Mouse (Mus musculus) left cerebral cortex, postnatal 4 days (tissue): ENCODE results near the gene Rnf225. TPM values are rescaled to one million over a fixed set of nuclear protein-coding genes. Genes with fewer than 3 reads are reported as not detected.

Experiments used
- DNase-seq: peaks from one replicate; pipeline ENCODE4 v3.0.0-alpha.2; 2022
- intact Hi-C: fragments of 180-260 bp; cut with DNase I; formaldehyde crosslinking; loops from one replicate; pipeline ENCODE4 v1.15.1; 2025
- total RNA-seq, 2 experiments: library from RNA; stranded (reverse); gene quantifications; 2 replicates each; pipeline ENCODE4 v1.2.3; 2021

Gene Rnf225
- total RNA-seq, 2 experiments from 2014 or later, result 1.2 to 1.6 TPM

DNA sequence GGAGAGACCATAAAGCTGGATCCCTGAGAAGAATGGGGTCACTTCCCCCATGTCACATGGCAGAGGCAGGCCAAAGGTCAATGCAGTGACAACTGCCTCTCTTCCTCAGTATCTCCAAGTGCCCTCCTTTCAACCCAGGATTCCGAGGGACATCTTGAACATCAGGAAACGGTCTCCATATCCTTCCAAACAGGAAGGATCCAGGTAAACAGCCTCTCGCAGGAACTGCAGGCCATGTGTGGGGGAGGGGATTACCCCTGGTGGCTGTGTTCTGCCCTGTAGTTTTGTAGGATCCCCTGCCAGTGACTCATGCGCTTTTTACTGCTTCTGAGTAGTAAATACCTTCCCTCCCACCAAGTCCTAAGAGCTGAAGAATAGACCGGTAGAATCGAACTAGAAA, 52.6 kb downstream of the Rnf225 start:
- no peak for DNase-seq
- intact Hi-C loops, result no loop called here

DNA sequence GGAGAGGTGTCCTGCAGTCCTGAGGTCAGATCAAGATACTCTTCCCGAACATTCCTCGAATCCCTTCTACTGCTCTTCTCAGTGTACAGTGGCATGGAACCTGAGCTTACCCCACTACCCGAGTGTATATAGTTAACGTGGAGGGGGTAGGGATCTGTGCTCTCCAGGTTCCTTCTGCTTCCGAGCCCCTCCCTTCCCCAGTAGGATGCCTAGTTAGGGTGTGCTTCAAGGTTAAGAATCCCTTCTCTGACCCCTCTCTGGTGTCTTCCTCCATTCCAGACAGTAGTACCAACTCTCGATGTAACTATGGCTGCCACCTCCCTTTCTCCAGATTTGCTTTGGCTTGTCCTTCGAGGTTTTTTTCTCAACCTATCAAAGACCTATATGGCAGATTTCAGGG, 53.1 kb downstream of the Rnf225 start:
- DNase-seq, result no peak
- intact Hi-C loops, result no loop called here

Other genes with a start within 250 kb of the Rnf225 start
- gene Vmn2r55, start 242.4 kb upstream of the Rnf225 start, total RNA-seq, result not detected
- gene Vmn2r56, start 192.4 kb upstream of the Rnf225 start, total RNA-seq, result under 1 TPM in 1 of 2 experiments, not detected in 1; 0.06 TPM
- 10 to 100 TPM; 28.0 to 32.9 TPM for gene Zscan18, start 123.8 kb upstream of the Rnf225 start, total RNA-seq
- gene Zfp329, start 108.6 kb upstream of the Rnf225 start, total RNA-seq, result 10 to 100 TPM; 25.9 to 26.3 TPM
- 10 to 100 TPM; 20.7 to 22.7 TPM for gene Zfp110, start 92.7 kb upstream of the Rnf225 start, total RNA-seq
- 10 to 100 TPM in 1 of 2 experiments, 1 to 10 TPM in 1; 9.9 to 10.2 TPM for gene Zfp128, start 46.2 kb upstream of the Rnf225 start, total RNA-seq
- 10 to 100 TPM; 13.1 to 13.7 TPM for gene Zscan22, start 29.6 kb upstream of the Rnf225 start, total RNA-seq
- 100 to 1,000 TPM; 784 to 787 TPM for gene Rps5, start 5.1 kb upstream of the Rnf225 start, total RNA-seq
- gene Zfp324, start 38.4 kb downstream of the Rnf225 start, total RNA-seq, result 10 to 100 TPM; 17.5 to 17.8 TPM
- gene Zfp446, start 50.4 kb downstream of the Rnf225 start, total RNA-seq, result 1 to 10 TPM; 8.6 to 9.0 TPM
- under 1 TPM; 0.32 to 0.36 TPM for gene Slc27a5, start 70.8 kb downstream of the Rnf225 start, total RNA-seq
- 100 to 1,000 TPM; 412 to 415 TPM for gene Trim28, start 71.7 kb downstream of the Rnf225 start, total RNA-seq
- 10 to 100 TPM; 35.1 to 36.6 TPM for gene Zbtb45, start 82.6 kb downstream of the Rnf225 start, total RNA-seq
- gene Chmp2a, start 107.4 kb downstream of the Rnf225 start, total RNA-seq, result 100 to 1,000 TPM; 120 to 122 TPM
- 100 to 1,000 TPM; 198 to 213 TPM for gene Ube2m, start 110.9 kb downstream of the Rnf225 start, total RNA-seq
- 10 to 100 TPM; 13.7 to 17.3 TPM for gene Mzf1, start 127.3 kb downstream of the Rnf225 start, total RNA-seq
- under 1 TPM; 0.06 to 0.08 TPM for gene Vmn1r85, start 167.8 kb downstream of the Rnf225 start, total RNA-seq
- gene Vmn1r86, start 192.5 kb downstream of the Rnf225 start, total RNA-seq, result not detected
- not detected for gene Vmn1r87, start 212.7 kb downstream of the Rnf225 start, total RNA-seq
- under 1 TPM; 0.16 to 0.22 TPM for gene Vmn1r88, start 232.2 kb downstream of the Rnf225 start, total RNA-seq